Mouse (Mus musculus): ENCODE results near the gene Thoc5. TPM values are rescaled to one million over a fixed set of nuclear protein-coding genes. Genes with fewer than 3 reads are reported as not detected.
A peak's percentile ranks its signal among the peaks of the same experiment; 100 is the strongest.

Thoc5 gene
- polyA plus RNA-seq, 1 experiment: not detected

- Histone ChIP-seq H3K4me1 (ENCODE audit: control insufficient read depth, insufficient read depth, low read length) (peaks cover 33% of the 10 kb centered on the region), H3K4me3 (ENCODE audit: insufficient read depth, low read depth, low read length) (peak overlapping the region; percentile 70), H3K27ac (ENCODE audit: insufficient read depth, low read depth, low read length) (no peak overlapping the region)
- TF ChIP-seq POLR2A (IDR thresholded peaks at IDR 0.05; ENCODE audit: insufficient read depth, low read depth, low read length): no peak
- no peak for TF ChIP-seq CTCF (IDR thresholded peaks at IDR 0.05; ENCODE audit: insufficient read depth, low read depth, low read length)
- 20% methylated on average over 13 of the region's 13 CpGs for WGBS
Measured at GRCm38 (mm10) chr11:4946530-4946929, 51.4 kb downstream of the Thoc5 start.

- TF ChIP-seq CTCF (IDR thresholded peaks at IDR 0.05; ENCODE audit: insufficient read depth, low read depth, low read length) (peak; percentile 5; the same call in 1 of the 2 replicates), POLR2A (IDR thresholded peaks at IDR 0.05; ENCODE audit: insufficient read depth, low read depth, low read length) (peak; percentile 55)
- Histone ChIP-seq H3K27ac (ENCODE audit: insufficient read depth, low read depth, low read length) (peak overlapping the region; percentile 41), H3K4me1 (ENCODE audit: control insufficient read depth, insufficient read depth, low read length) (peaks cover 35% of the 10 kb centered on the region), H3K4me3 (ENCODE audit: insufficient read depth, low read depth, low read length) (peak overlapping the region; percentile 70)
- under 1% methylated on average over 120 of the region's 120 CpGs for WGBS
Measured at GRCm38 (mm10) chr11:4946947-4947812, 52.1 kb downstream of the Thoc5 start.

- H3K4me1 ChIP-seq (ENCODE audit: control insufficient read depth, insufficient read depth, low read length): peaks cover 41% of the 10 kb centered on the region
- H3K27ac ChIP-seq (ENCODE audit: insufficient read depth, low read depth, low read length): peak within 1 kb of the TSS; percentile 41
- no peak for TF ChIP-seq CTCF (IDR thresholded peaks at IDR 0.05; ENCODE audit: insufficient read depth, low read depth, low read length)
- TF ChIP-seq POLR2A (IDR thresholded peaks at IDR 0.05; ENCODE audit: insufficient read depth, low read depth, low read length): no peak; the same call in 1 of the 2 replicates
- under 1% methylated on average over 41 of the region's 41 CpGs for WGBS
- peak within 1 kb of the TSS; percentile 70 for H3K4me3 ChIP-seq (ENCODE audit: insufficient read depth, low read depth, low read length)
Measured at GRCm38 (mm10) chr11:4947813-4948174, 52.7 kb downstream of the Thoc5 start, which contains the start of gene Nefh. Gene Nefh (minus strand): TSS chr11:4948064.

- 17% methylated on average over 8 of the region's 8 CpGs for whole genome bisulfite sequencing
- Histone ChIP-seq H3K4me1 (ENCODE audit: control insufficient read depth, insufficient read depth, low read length) (peaks cover 51% of the 10 kb centered on the region), H3K27ac (ENCODE audit: insufficient read depth, low read depth, low read length) (no peak overlapping the region; the same call in 1 of the 2 replicates), H3K4me3 (ENCODE audit: insufficient read depth, low read depth, low read length) (peak overlapping the region; percentile 70)
- TF ChIP-seq POLR2A (IDR thresholded peaks at IDR 0.05; ENCODE audit: insufficient read depth, low read depth, low read length) (no peak), CTCF (IDR thresholded peaks at IDR 0.05; ENCODE audit: insufficient read depth, low read depth, low read length) (no peak)
Measured at GRCm38 (mm10) chr11:4948792-4949191, 53.7 kb downstream of the Thoc5 start.

GRCm38 (mm10) chr11:4949256-4950044, 54.3 kb downstream of the Thoc5 start:
- 7% methylated on average over 23 of the region's 23 CpGs for WGBS
- TF ChIP-seq CTCF (IDR thresholded peaks at IDR 0.05; ENCODE audit: insufficient read depth, low read depth, low read length): no peak
- TF ChIP-seq POLR2A (IDR thresholded peaks at IDR 0.05; ENCODE audit: insufficient read depth, low read depth, low read length): no peak
- Histone ChIP-seq H3K4me1 (ENCODE audit: control insufficient read depth, insufficient read depth, low read length) (peaks cover 54% of the 10 kb centered on the region), H3K4me3 (ENCODE audit: insufficient read depth, low read depth, low read length) (peak overlapping the region; percentile 70), H3K27ac (ENCODE audit: insufficient read depth, low read depth, low read length) (no peak overlapping the region; the same call in 1 of the 2 replicates)

GRCm38 (mm10) chr11:4953401-4953800, 58.3 kb downstream of the Thoc5 start:
- WGBS: 10% methylated on average over 6 of the region's 6 CpGs

GRCm38 (mm10) chr11:4953918-4954317, 58.8 kb downstream of the Thoc5 start:
- Histone ChIP-seq H3K27ac (ENCODE audit: insufficient read depth, low read depth, low read length) (0 out of 2 replicates have a peak overlapping the region, but pooled peaks have one; percentile 17), H3K4me3 (ENCODE audit: insufficient read depth, low read depth, low read length) (no peak overlapping the region), H3K4me1 (ENCODE audit: control insufficient read depth, insufficient read depth, low read length) (peaks cover 52% of the 10 kb centered on the region)
- 6% methylated on average over 8 of the region's 8 CpGs for WGBS
- no peak for TF ChIP-seq POLR2A (IDR thresholded peaks at IDR 0.05; ENCODE audit: insufficient read depth, low read depth, low read length)
- no peak for TF ChIP-seq CTCF (IDR thresholded peaks at IDR 0.05; ENCODE audit: insufficient read depth, low read depth, low read length)

More at GRCm38 (mm10) chr11:4953401-4953800, 58.3 kb downstream of the Thoc5 start:
- Histone ChIP-seq H3K4me3 (ENCODE audit: insufficient read depth, low read depth, low read length) (no peak overlapping the region), H3K4me1 (ENCODE audit: control insufficient read depth, insufficient read depth, low read length) (peaks cover 54% of the 10 kb centered on the region), H3K27ac (ENCODE audit: insufficient read depth, low read depth, low read length) (0 out of 2 replicates have a peak overlapping the region, but pooled peaks have one; percentile 17)
- TF ChIP-seq POLR2A (IDR thresholded peaks at IDR 0.05; ENCODE audit: insufficient read depth, low read depth, low read length): no peak
- no peak for TF ChIP-seq CTCF (IDR thresholded peaks at IDR 0.05; ENCODE audit: insufficient read depth, low read depth, low read length)

- H3K4me1 ChIP-seq (ENCODE audit: control insufficient read depth, insufficient read depth, low read length): peaks cover 11% of the 10 kb centered on the region; the same call in 1 of the 2 replicates
- no peak overlapping the region for H3K27ac ChIP-seq (ENCODE audit: insufficient read depth, low read depth, low read length)
- 63% methylated on average over 6 of the region's 6 CpGs for WGBS
- no peak overlapping the region for H3K4me3 ChIP-seq (ENCODE audit: insufficient read depth, low read depth, low read length)
- no peak for TF ChIP-seq POLR2A (IDR thresholded peaks at IDR 0.05; ENCODE audit: insufficient read depth, low read depth, low read length)
- no peak for TF ChIP-seq CTCF (IDR thresholded peaks at IDR 0.05; ENCODE audit: insufficient read depth, low read depth, low read length)
Measured at GRCm38 (mm10) chr11:4963099-4963808, 68.1 kb downstream of the Thoc5 start.

Data from olfactory bulb, adult 2 months (tissue).